Mouse (Mus musculus): Measurements from ENCODE around the gene Tmed9.

DNA sequence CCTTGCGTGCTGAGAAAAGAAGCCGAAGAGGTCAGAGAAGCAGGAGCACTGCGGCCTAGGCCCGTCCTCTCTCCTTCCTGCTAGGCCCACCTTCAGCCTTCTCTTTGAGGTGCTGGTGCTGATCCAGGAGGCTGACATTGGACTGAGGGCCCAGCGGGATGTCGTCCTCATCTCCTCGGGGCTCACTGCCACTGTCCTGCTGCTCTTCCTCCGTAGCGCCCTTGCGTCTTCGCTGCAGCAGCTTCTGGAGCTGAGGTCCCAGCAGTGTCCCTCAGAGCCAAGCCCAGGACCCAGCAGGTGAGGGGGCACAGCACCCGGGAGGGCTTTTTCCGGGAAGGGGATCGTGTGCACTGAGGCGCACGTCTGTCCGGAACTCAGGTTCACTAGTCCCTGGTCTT, 37.7 kb upstream of the Tmed9 start:
- TF ChIP-seq CTCF (IDR thresholded peaks at IDR 0.05) (no peak), POLR2A (IDR thresholded peaks at IDR 0.05; ENCODE audit: insufficient read depth, low read depth, low read length) (no peak)
